Mouse (Mus musculus) forebrain, embryonic 12.5 days (tissue): ENCODE measurements around the gene Lyg2. TPM values are rescaled to one million over a fixed set of nuclear protein-coding genes. Genes with fewer than 3 reads are reported as not detected.

Experiments
- ATAC-seq: fragments of 200-750 bp; cut with Nextera tagmentation; 2 replicates; pipeline ENCODE4 v1.8.0; 2017; ENCODE audit warnings: moderate TSS enrichment; ENCODE audit not compliant: low FRiP score
- H3K27ac ChIP-seq: fragments of 300-500 bp; sonication (generic); 2 replicates; pipeline ENCODE4 v1.5.1; 2016; ENCODE audit warnings: mild to moderate bottlenecking
- H3K27me3 ChIP-seq: fragments of 300-500 bp; sonication (generic); 2 replicates; pipeline ENCODE4 v1.6.1; 2016; ENCODE audit warnings: mild to moderate bottlenecking
- H3K36me3 ChIP-seq: fragments of 300-500 bp; sonication (generic); replicated peaks from 2 replicates; pipeline ENCODE4 v1.6.1; 2016; ENCODE audit warnings: mild to moderate bottlenecking
- H3K4me1 ChIP-seq: fragments of 300-500 bp; sonication (generic); 2 replicates; pipeline ENCODE4 v1.6.1; 2016
- H3K4me2 ChIP-seq: fragments of 300-500 bp; sonication (generic); 2 replicates; pipeline ENCODE4 v1.6.1; 2016; ENCODE audit warnings: mild to moderate bottlenecking, moderate library complexity
- H3K4me3 ChIP-seq: fragments of 300-500 bp; sonication (generic); replicated peaks from 2 replicates; pipeline ENCODE4 v1.5.1; 2016; ENCODE audit warnings: mild to moderate bottlenecking
- H3K9ac ChIP-seq: fragments of 300-500 bp; sonication (generic); 2 replicates; pipeline ENCODE4 v1.6.1; 2016; ENCODE audit warnings: mild to moderate bottlenecking
- H3K9me3 ChIP-seq: fragments of 300-500 bp; sonication (generic); 2 replicates; pipeline ENCODE4 v1.6.1; 2016
- WGBS: fragments of 180-500 bp; shearing (Covaris S2); methylation state at CpG from one replicate; pipeline ENCODE4 v1.1.7; 2016; 5-methylcytosine and 5-hydroxymethylcytosine counted together
- polyA plus RNA-seq: library from polyadenylated mRNA; unstranded; fragments of >200 nt; fragmentation: Nextera tagmentation; extraction: Ambion mirVana; gene quantifications from 2 replicates; pipeline ENCODE4 v1.2.1, GENCODE M21; 2016

The Lyg2 gene
- polyA plus RNA-seq, 1 experiment from 2014 or later, result not detected

- Histone ChIP-seq H3K4me1 (peaks cover 12% of the 10 kb centered on the region), H3K4me3 (no peak overlapping the region), H3K27ac (no peak overlapping the region), H3K27me3 (peaks cover 10% of the 10 kb centered on the region; the same call in 1 of the 2 replicates), H3K4me2 (peak overlapping the region; percentile 73), H3K36me3 (peaks cover 31% of the 10 kb centered on the region), H3K9me3 (no peaks in the 10 kb centered on the region), H3K9ac (no peak overlapping the region)
- 97% methylated on average over 4 of the region's 4 CpGs for WGBS
- no peak for ATAC-seq
These were observed 43.1 kb downstream of the Lyg2 start for GRCm38 (mm10) chr1:37873157-37873556.

- ATAC-seq, result peak; percentile 90
- H3K4me1 ChIP-seq, result peaks cover 12% of the 10 kb centered on the region
- WGBS, result 6% methylated on average over 33 of the region's 33 CpGs
- H3K9me3 ChIP-seq, result no peaks in the 10 kb centered on the region
- H3K27me3 ChIP-seq, result peaks cover 10% of the 10 kb centered on the region; the same call in 1 of the 2 replicates
- peak overlapping the region; percentile 37 for H3K27ac ChIP-seq
- peaks cover 23% of the 10 kb centered on the region for H3K36me3 ChIP-seq
- H3K9ac ChIP-seq, result peak overlapping the region; percentile 50
- H3K4me3 ChIP-seq, result peak overlapping the region; percentile 51
- peak overlapping the region; percentile 73 for H3K4me2 ChIP-seq
These were observed 43.9 kb downstream of the Lyg2 start for GRCm38 (mm10) chr1:37872131-37873067.

GRCm38 (mm10) chr1:37871704-37872103 is 44.6 kb downstream of the Lyg2 start, which contains the start of gene Lipt1:
Gene Lipt1, plus strand, starts transcription at chr1:37871738.
- 8% methylated on average over 7 of the region's 7 CpGs for WGBS
- Histone ChIP-seq H3K36me3 (peaks cover 20% of the 10 kb centered on the region), H3K27me3 (peaks cover 10% of the 10 kb centered on the region; the same call in 1 of the 2 replicates), H3K4me3 (peak within 1 kb of the TSS; percentile 51), H3K4me1 (peaks cover 12% of the 10 kb centered on the region), H3K27ac (peak within 1 kb of the TSS; percentile 68), H3K9me3 (no peaks in the 10 kb centered on the region), H3K4me2 (peak within 1 kb of the TSS; percentile 73), H3K9ac (peak within 1 kb of the TSS; percentile 50)
- ATAC-seq, result peak; percentile 62

- WGBS, result 64% methylated on average over 2 of the region's 2 CpGs
- Histone ChIP-seq H3K4me1 (peaks cover 18% of the 10 kb centered on the region), H3K9ac (no peak overlapping the region), H3K9me3 (no peaks in the 10 kb centered on the region), H3K27ac (no peak overlapping the region), H3K36me3 (no peaks in the 10 kb centered on the region), H3K4me2 (no peak overlapping the region), H3K27me3 (peaks cover 10% of the 10 kb centered on the region; the same call in 1 of the 2 replicates), H3K4me3 (no peak overlapping the region)
- no peak for ATAC-seq
These were observed 46.9 kb downstream of the Lyg2 start for GRCm38 (mm10) chr1:37869362-37869761.

GRCm38 (mm10) chr1:37868640-37869039 is 47.7 kb downstream of the Lyg2 start:
- no peak overlapping the region for H3K9ac ChIP-seq
- no peak overlapping the region for H3K4me2 ChIP-seq
- H3K9me3 ChIP-seq, result no peaks in the 10 kb centered on the region
- 67% methylated on average over 10 of the region's 10 CpGs for WGBS
- H3K4me1 ChIP-seq, result peaks cover 18% of the 10 kb centered on the region
- H3K4me3 ChIP-seq, result no peak overlapping the region
- H3K27me3 ChIP-seq, result peaks cover 10% of the 10 kb centered on the region; the same call in 1 of the 2 replicates
- no peak overlapping the region for H3K27ac ChIP-seq
- no peaks in the 10 kb centered on the region for H3K36me3 ChIP-seq
- ATAC-seq, result no peak

GRCm38 (mm10) chr1:37867684-37868322 is 48.5 kb downstream of the Lyg2 start:
- Histone ChIP-seq H3K36me3 (no peaks in the 10 kb centered on the region), H3K27me3 (peaks cover 10% of the 10 kb centered on the region; the same call in 1 of the 2 replicates), H3K27ac (no peak overlapping the region), H3K9me3 (no peaks in the 10 kb centered on the region), H3K4me2 (no peak overlapping the region), H3K9ac (no peak overlapping the region), H3K4me3 (no peak overlapping the region), H3K4me1 (peaks cover 14% of the 10 kb centered on the region)
- WGBS, result 74% methylated on average over 10 of the region's 10 CpGs
- ATAC-seq, result no peak

GRCm38 (mm10) chr1:37867056-37867455 is 49.2 kb downstream of the Lyg2 start:
- no peak overlapping the region for H3K4me3 ChIP-seq
- no peaks in the 10 kb centered on the region for H3K36me3 ChIP-seq
- peaks cover 10% of the 10 kb centered on the region for H3K4me1 ChIP-seq
- no peak for ATAC-seq
- H3K9me3 ChIP-seq, result no peaks in the 10 kb centered on the region
- 86% methylated on average over 1 of the region's 1 CpGs for WGBS
- H3K4me2 ChIP-seq, result no peak overlapping the region
- H3K27me3 ChIP-seq, result peaks cover 10% of the 10 kb centered on the region; the same call in 1 of the 2 replicates
- H3K27ac ChIP-seq, result no peak overlapping the region
- no peak overlapping the region for H3K9ac ChIP-seq

- peak within 1 kb of the TSS; percentile 63 for H3K4me3 ChIP-seq
- peaks cover 5% of the 10 kb centered on the region for H3K4me1 ChIP-seq
- H3K27ac ChIP-seq, result peak within 1 kb of the TSS; percentile 88
- H3K9me3 ChIP-seq, result no peaks in the 10 kb centered on the region
- H3K4me2 ChIP-seq, result peak within 1 kb of the TSS; percentile 72
- peaks cover 10% of the 10 kb centered on the region; the same call in 1 of the 2 replicates for H3K27me3 ChIP-seq
- H3K36me3 ChIP-seq, result no peaks in the 10 kb centered on the region
- peak within 1 kb of the TSS; percentile 71 for H3K9ac ChIP-seq
- WGBS, result 86% methylated on average over 6 of the region's 6 CpGs
- ATAC-seq, result no peak
These were observed 50.0 kb downstream of the Lyg2 start, which contains the start of gene Tsga10 for GRCm38 (mm10) chr1:37866286-37866685. Gene Tsga10, minus strand, starts transcription at chr1:37866429.

GRCm38 (mm10) chr1:37865401-37866215 is 50.7 kb downstream of the Lyg2 start:
- 13% methylated on average over 23 of the region's 23 CpGs for WGBS
- no peaks in the 10 kb centered on the region for H3K36me3 ChIP-seq
- no peaks in the 10 kb centered on the region for H3K9me3 ChIP-seq
- peak overlapping the region; percentile 88 for H3K27ac ChIP-seq
- H3K4me2 ChIP-seq, result peak overlapping the region; percentile 72
- H3K27me3 ChIP-seq, result peaks cover 6% of the 10 kb centered on the region; the same call in 1 of the 2 replicates
- H3K4me3 ChIP-seq, result peak overlapping the region; percentile 63
- no peak for ATAC-seq
- H3K9ac ChIP-seq, result peak overlapping the region; percentile 71
- peaks cover 5% of the 10 kb centered on the region for H3K4me1 ChIP-seq

GRCm38 (mm10) chr1:37864511-37865400 is 51.5 kb downstream of the Lyg2 start:
- Histone ChIP-seq H3K27ac (peak overlapping the region; percentile 88), H3K4me3 (peak overlapping the region; percentile 63), H3K36me3 (no peaks in the 10 kb centered on the region), H3K4me1 (peaks cover 5% of the 10 kb centered on the region), H3K27me3 (peaks cover 6% of the 10 kb centered on the region; the same call in 1 of the 2 replicates), H3K9ac (peak overlapping the region; percentile 71), H3K9me3 (no peaks in the 10 kb centered on the region), H3K4me2 (peak overlapping the region; percentile 72)
- under 1% methylated on average over 80 of the region's 90 CpGs for WGBS
- peak; percentile 98 for ATAC-seq
